Mouse (Mus musculus) monocyte, adult 5-6 weeks (primary cell): ENCODE measurements around the gene Ddhd1. TPM values are rescaled to one million over a fixed set of nuclear protein-coding genes. Genes with fewer than 3 reads are reported as not detected.

Experiments used
- ATAC-seq: fragments of 153-309, 156-312 bp; replicated peaks from 2 replicates; pipeline ENCODE4 v1.8.0; 2017; ENCODE audit warnings: mild to moderate bottlenecking; ENCODE audit not compliant: low TSS enrichment, insufficient number of reproducible peaks, severe bottlenecking, poor library complexity, low FRiP score
- total RNA-seq: library from RNA; stranded (forward); fragments of 200-1000, 200-491, 200-594 nt; gene quantifications from 3 replicates; pipeline ENCODE4 v1.2.3, GENCODE M21; 2017

Ddhd1 gene
- total RNA-seq, 1 experiment from 2014 or later, result 126 TPM

GRCm38 (mm10) chr14:45544026-45544425, 113.9 kb downstream of the Ddhd1 start:
- ATAC-seq, result no peak

GRCm38 (mm10) chr14:45539659-45540468, 118.1 kb downstream of the Ddhd1 start:
- no peak for ATAC-seq

Other genes starting within 250 kb of the Ddhd1 start
- gene Fermt2, start 128.0 kb downstream of the Ddhd1 start, total RNA-seq, result not detected in 3 replicates